Mouse (Mus musculus) kidney, embryonic 16.5 days (tissue): Measurements from ENCODE around the gene Rcor3. TPM values are rescaled to one million over a fixed set of nuclear protein-coding genes. Genes with fewer than 3 reads are reported as not detected.
A peak's percentile ranks its signal among the peaks of the same experiment; 100 is the strongest.

Source experiments
- ATAC-seq: fragments of 200-750 bp; cut with Nextera tagmentation; 2 replicates; pipeline ENCODE4 v1.8.0; 2017; ENCODE audit warnings: moderate TSS enrichment; ENCODE audit not compliant: low FRiP score, low TSS enrichment
- H3K27ac ChIP-seq: fragments of 300-500 bp; sonication (generic); 2 replicates; pipeline ENCODE4 v1.5.1; 2014; ENCODE audit warnings: low read length
- H3K27me3 ChIP-seq: fragments of 300-500 bp; sonication (generic); 2 replicates; pipeline ENCODE4 v1.6.1; 2014; ENCODE audit warnings: low read length, control low read depth, mixed read lengths; ENCODE audit not compliant: insufficient read depth
- H3K36me3 ChIP-seq: fragments of 300-500 bp; sonication (generic); 2 replicates; pipeline ENCODE4 v1.6.1; 2014; ENCODE audit warnings: low read length, control low read depth, mixed read lengths; ENCODE audit not compliant: insufficient read depth
- H3K4me1 ChIP-seq: fragments of 300-500 bp; sonication (generic); 2 replicates; pipeline ENCODE4 v1.6.1; 2014; ENCODE audit warnings: low read length, control low read depth, mixed read lengths; ENCODE audit not compliant: insufficient read depth
- H3K4me2 ChIP-seq: fragments of 300-500 bp; sonication (generic); replicated peaks from 2 replicates; pipeline ENCODE4 v1.6.1; 2014; ENCODE audit warnings: low read depth, low read length
- H3K4me3 ChIP-seq: fragments of 300-500 bp; sonication (generic); 2 replicates; pipeline ENCODE4 v1.5.1; 2014; ENCODE audit warnings: mild to moderate bottlenecking, low read length
- H3K9ac ChIP-seq: fragments of 300-500 bp; sonication (generic); replicated peaks from 2 replicates; pipeline ENCODE4 v1.6.1; 2014; ENCODE audit warnings: low read length
- H3K9me3 ChIP-seq: fragments of 300-500 bp; sonication (generic); 2 replicates; pipeline ENCODE4 v1.6.1; 2016; ENCODE audit warnings: low read length, control low read depth
- WGBS: fragments of 180-500 bp; shearing (Covaris S2); extraction: QIAGEN DNeasy Blood & Tissue Kit; methylation state at CpG from one replicate; pipeline ENCODE4 v1.1.7; 2014; 5-methylcytosine and 5-hydroxymethylcytosine counted together
- polyA plus RNA-seq: library from polyadenylated mRNA; unstranded; fragments of >200 nt; fragmentation: Nextera tagmentation; extraction: Ambion mirVana; gene quantifications from 2 replicates; pipeline ENCODE4 v1.2.1, GENCODE M21; 2015

Rcor3 gene
- polyA plus RNA-seq, 1 experiment from 2014 or later, result 26.3 TPM

GRCm38 (mm10) chr1:192074824-192075223 lies 63.0 kb downstream of the Rcor3 start:
- H3K36me3 ChIP-seq, result no peaks in the 10 kb centered on the region
- no peak for ATAC-seq
- H3K27me3 ChIP-seq, result no peaks in the 10 kb centered on the region
- WGBS, result 58% methylated on average over 1 of the region's 1 CpGs
- no peak overlapping the region for H3K4me3 ChIP-seq
- H3K4me1 ChIP-seq, result peaks cover 60% of the 10 kb centered on the region
- H3K9ac ChIP-seq, result no peak overlapping the region
- no peak overlapping the region for H3K4me2 ChIP-seq
- H3K9me3 ChIP-seq, result no peaks in the 10 kb centered on the region
- H3K27ac ChIP-seq, result peak overlapping the region; percentile 51; the same call in 1 of the 2 replicates

DNA sequence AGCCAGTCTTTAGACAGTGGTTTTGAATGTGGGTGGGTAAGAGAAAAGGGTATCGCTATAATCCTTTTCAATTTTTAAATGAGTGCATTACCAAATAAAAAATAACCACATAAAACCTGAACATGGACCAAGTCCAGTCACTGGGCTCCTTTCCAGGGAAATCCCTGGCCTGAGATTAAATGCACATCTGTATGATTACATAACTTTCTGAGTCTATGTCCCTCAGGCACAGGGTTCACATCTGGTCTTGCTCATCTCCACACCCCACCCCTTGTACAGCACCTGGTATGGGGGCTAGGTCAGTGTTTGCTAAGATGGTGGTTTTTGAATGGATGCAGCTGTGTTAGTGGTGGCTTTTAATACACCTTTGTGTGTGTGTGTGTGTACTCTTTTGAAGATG lies 65.4 kb downstream of the Rcor3 start:
- 84% methylated on average over 1 of the region's 1 CpGs for WGBS
- peaks cover 48% of the 10 kb centered on the region for H3K4me1 ChIP-seq

GRCm38 (mm10) chr1:192070618-192071051 lies 67.2 kb downstream of the Rcor3 start:
- H3K4me3 ChIP-seq, result peak overlapping the region; percentile 32
- peak overlapping the region; percentile 54 for H3K4me2 ChIP-seq
- peak overlapping the region; percentile 55 for H3K9ac ChIP-seq
- 22% methylated on average over 3 of the region's 3 CpGs for WGBS
- peaks cover 21% of the 10 kb centered on the region for H3K36me3 ChIP-seq
- peak; percentile 73 for ATAC-seq
- H3K9me3 ChIP-seq, result no peaks in the 10 kb centered on the region
- peaks cover 30% of the 10 kb centered on the region for H3K4me1 ChIP-seq
- H3K27me3 ChIP-seq, result no peaks in the 10 kb centered on the region
- H3K27ac ChIP-seq, result peak overlapping the region; percentile 88

More for the DNA sequence above, 65.4 kb downstream of the Rcor3 start:
- Histone ChIP-seq H3K4me2 (no peak overlapping the region), H3K4me3 (no peak overlapping the region), H3K27ac (no peak overlapping the region), H3K27me3 (no peaks in the 10 kb centered on the region), H3K36me3 (peaks cover 8% of the 10 kb centered on the region), H3K9ac (no peak overlapping the region), H3K9me3 (no peaks in the 10 kb centered on the region)
- ATAC-seq, result no peak

- WGBS, result 14% methylated on average over 13 of the region's 13 CpGs
- H3K4me3 ChIP-seq, result peak overlapping the region; percentile 32
These were observed 67.8 kb downstream of the Rcor3 start for GRCm38 (mm10) chr1:192069971-192070591.

GRCm38 (mm10) chr1:192068188-192068587 lies 69.7 kb downstream of the Rcor3 start:
- H3K27me3 ChIP-seq, result no peaks in the 10 kb centered on the region
- no peak overlapping the region for H3K9ac ChIP-seq
- H3K36me3 ChIP-seq, result peaks cover 43% of the 10 kb centered on the region
- H3K9me3 ChIP-seq, result peaks cover 7% of the 10 kb centered on the region
- no peak overlapping the region for H3K4me2 ChIP-seq
- WGBS, result 50% methylated on average over 2 of the region's 2 CpGs
- H3K27ac ChIP-seq, result no peak overlapping the region
- peaks cover 19% of the 10 kb centered on the region for H3K4me1 ChIP-seq
- ATAC-seq, result no peak
- no peak overlapping the region for H3K4me3 ChIP-seq

More at GRCm38 (mm10) chr1:192069971-192070591, 67.8 kb downstream of the Rcor3 start:
- peaks cover 26% of the 10 kb centered on the region for H3K4me1 ChIP-seq
- peak overlapping the region; percentile 55 for H3K9ac ChIP-seq
- H3K4me2 ChIP-seq, result peak overlapping the region; percentile 54
- H3K36me3 ChIP-seq, result peaks cover 26% of the 10 kb centered on the region
- H3K27ac ChIP-seq, result peak overlapping the region; percentile 88
- ATAC-seq, result peak; percentile 72
- no peaks in the 10 kb centered on the region for H3K9me3 ChIP-seq
- no peaks in the 10 kb centered on the region for H3K27me3 ChIP-seq

DNA sequence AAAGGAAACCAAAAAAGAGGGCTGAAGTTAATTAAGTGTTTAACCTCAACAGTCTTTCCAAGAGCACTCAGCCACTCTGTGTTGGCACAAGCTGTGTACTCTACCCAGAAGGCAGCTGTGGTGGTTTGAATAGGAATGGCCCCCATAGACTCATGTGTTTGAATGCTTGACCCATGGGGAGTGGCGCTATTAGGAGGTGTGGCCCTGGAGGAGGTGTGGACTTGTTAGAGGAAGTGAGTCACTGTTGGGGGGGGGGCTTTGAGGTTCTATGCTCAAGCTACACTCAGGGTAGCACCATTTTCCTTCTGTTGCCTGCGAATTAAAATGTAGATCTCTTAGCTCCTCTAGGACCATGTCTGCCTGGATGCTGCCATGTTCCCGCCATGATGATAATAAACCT lies 70.9 kb downstream of the Rcor3 start:
- peaks cover 7% of the 10 kb centered on the region for H3K9me3 ChIP-seq
- WGBS, result 96% methylated on average over 3 of the region's 3 CpGs

GRCm38 (mm10) chr1:192063209-192063946 lies 74.5 kb downstream of the Rcor3 start:
- peaks cover 5% of the 10 kb centered on the region; the same call in 1 of the 2 replicates for H3K4me1 ChIP-seq
- ATAC-seq, result no peak
- no peaks in the 10 kb centered on the region for H3K27me3 ChIP-seq
- WGBS, result 93% methylated on average over 8 of the region's 8 CpGs
- H3K4me2 ChIP-seq, result no peak overlapping the region
- H3K9ac ChIP-seq, result no peak overlapping the region
- H3K9me3 ChIP-seq, result peaks cover 7% of the 10 kb centered on the region
- no peak overlapping the region for H3K4me3 ChIP-seq
- no peak overlapping the region for H3K27ac ChIP-seq
- peaks cover 62% of the 10 kb centered on the region for H3K36me3 ChIP-seq

More for the DNA sequence above, 70.9 kb downstream of the Rcor3 start:
- Histone ChIP-seq H3K4me3 (no peak overlapping the region), H3K9ac (no peak overlapping the region), H3K4me2 (no peak overlapping the region), H3K27me3 (no peaks in the 10 kb centered on the region), H3K4me1 (peaks cover 22% of the 10 kb centered on the region), H3K27ac (no peak overlapping the region), H3K36me3 (peaks cover 51% of the 10 kb centered on the region)
- no peak for ATAC-seq

DNA sequence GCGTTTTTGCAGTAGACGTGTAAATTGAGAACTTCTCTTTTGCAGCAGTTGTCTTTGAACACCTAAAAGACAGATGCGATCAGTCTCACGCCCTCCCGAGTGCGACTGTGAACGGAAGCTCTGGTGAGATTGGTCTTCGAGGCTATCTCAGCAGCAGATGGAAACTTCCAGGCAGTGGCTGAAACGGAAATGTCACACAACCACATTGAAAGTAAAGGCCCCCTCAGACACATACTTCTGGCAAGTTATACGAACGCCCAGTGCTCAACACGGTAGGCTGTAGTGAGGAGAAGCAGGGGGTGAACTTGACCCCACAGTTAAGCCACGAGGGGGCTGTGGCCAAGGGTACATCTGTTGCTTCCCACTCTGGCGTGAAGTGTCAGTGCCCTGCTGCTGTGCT lies 75.2 kb downstream of the Rcor3 start:
- WGBS, result 66% methylated on average over 14 of the region's 14 CpGs
- no peaks in the 10 kb centered on the region for H3K27me3 ChIP-seq
- H3K4me1 ChIP-seq, result peaks cover 5% of the 10 kb centered on the region; the same call in 1 of the 2 replicates
- no peak overlapping the region for H3K9ac ChIP-seq
- ATAC-seq, result no peak
- H3K4me3 ChIP-seq, result no peak overlapping the region
- peaks cover 7% of the 10 kb centered on the region for H3K9me3 ChIP-seq
- no peak overlapping the region for H3K4me2 ChIP-seq
- H3K36me3 ChIP-seq, result peaks cover 61% of the 10 kb centered on the region
- H3K27ac ChIP-seq, result peak overlapping the region; percentile 54; the same call in 1 of the 2 replicates

DNA sequence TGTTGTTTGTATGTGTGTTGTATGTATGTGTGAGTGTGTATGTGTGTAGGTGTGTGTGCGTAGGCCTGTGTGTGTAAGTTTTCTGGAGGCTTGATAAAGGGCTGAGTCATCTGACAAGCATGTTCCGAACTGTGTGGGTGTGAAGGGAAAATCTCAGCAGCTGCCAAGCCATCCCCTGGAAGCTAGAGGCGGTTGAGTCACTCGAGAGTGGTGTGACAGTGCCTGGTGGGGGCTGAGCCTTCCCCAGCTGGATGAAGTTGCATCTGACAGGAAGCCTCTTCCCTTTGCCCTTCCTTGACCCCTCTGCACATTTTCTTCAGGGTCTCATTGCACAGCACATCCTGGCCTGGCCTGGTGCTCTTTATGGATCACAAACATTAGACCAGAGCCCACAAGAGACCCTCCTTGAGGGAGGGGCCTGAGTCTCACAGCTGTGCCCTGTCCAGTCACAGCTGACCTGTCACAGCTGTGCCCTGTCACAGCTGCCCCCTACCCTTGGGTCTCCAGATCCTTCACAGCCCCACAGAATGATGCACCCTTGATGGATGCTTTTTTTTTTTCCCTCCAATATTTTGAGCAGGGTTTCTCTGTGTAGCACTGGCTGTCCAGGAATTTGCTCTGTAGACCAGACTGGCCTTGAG lies 76.1 kb downstream of the Rcor3 start:
- peaks cover 5% of the 10 kb centered on the region; the same call in 1 of the 2 replicates for H3K4me1 ChIP-seq
- no peak overlapping the region for H3K4me2 ChIP-seq
- no peak overlapping the region for H3K9ac ChIP-seq
- peaks cover 7% of the 10 kb centered on the region for H3K9me3 ChIP-seq
- no peaks in the 10 kb centered on the region for H3K27me3 ChIP-seq
- no peak overlapping the region for H3K4me3 ChIP-seq
- peaks cover 62% of the 10 kb centered on the region for H3K36me3 ChIP-seq
- ATAC-seq, result peak; percentile 92
- H3K27ac ChIP-seq, result peak overlapping the region; percentile 54
- WGBS, result 13% methylated on average over 4 of the region's 4 CpGs
